Mouse (Mus musculus) urinary bladder, postnatal 14 days (tissue): Measurements from ENCODE around the gene Tgif2lx2.
"Not testable (repeated sequence)": the region's sequence is repeated elsewhere in the genome, so short reads cannot be mapped to it uniquely, and the experiment has no call there.

Source experiments
- DNase-seq: peaks from one replicate; pipeline ENCODE4 v3.0.0; 2021; ENCODE audit warnings: low spot score

The Tgif2lx2 gene

GRCm38 (mm10) chrX:118426927-118427326 lies at the start of gene Tgif2lx2:
Tgif2lx2 (plus strand) TSS chrX:118427227.
- DNase-seq = not testable (repeated sequence)
